Mouse (Mus musculus): ENCODE measurements around the gene Hscb.
A peak's percentile ranks its signal among the peaks of the same experiment; 100 is the strongest.

DNA sequence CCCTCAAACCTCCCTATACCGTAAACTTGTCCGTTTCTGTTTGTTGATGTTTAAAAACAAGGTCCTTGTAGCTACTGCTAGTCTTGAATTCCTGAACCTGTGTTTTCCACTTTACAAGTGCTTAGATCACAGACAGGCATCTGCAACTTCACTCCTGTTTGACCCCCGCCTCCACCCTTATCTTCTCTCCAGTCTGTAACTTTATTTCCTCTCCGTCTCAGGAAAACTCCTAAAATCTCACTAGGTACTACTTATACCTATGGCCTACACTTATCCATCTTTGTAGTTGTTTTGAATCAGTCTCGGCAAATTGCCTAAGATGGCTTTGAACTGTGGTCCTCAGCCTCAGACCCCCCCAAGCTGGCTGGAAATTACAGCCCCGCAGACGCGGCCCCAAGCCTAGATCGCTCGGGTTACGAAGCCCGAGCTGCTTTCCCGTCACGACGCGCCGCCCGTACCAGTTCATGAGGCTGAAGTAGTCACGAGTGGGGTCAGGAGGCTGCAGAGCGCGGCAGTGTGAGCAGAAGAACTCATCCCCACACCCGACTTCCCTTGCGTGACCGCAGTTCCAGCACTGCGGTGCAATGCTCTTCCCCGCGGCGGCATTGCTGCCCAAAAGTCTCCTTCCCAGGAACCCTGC, 419 bp downstream of the Hscb start:
- TF ChIP-seq TCF12 (IDR thresholded peaks at IDR 0.05; ENCODE audit: insufficient read depth, poor library complexity, severe bottlenecking) (no peak), CEBPB (IDR thresholded peaks at IDR 0.05; ENCODE audit: insufficient read depth, poor library complexity, severe bottlenecking) (no peak), POLR2AphosphoS2 (IDR thresholded peaks at IDR 0.05; ENCODE audit: insufficient read length, low read depth) (no peak), MAX (IDR thresholded peaks at IDR 0.05; ENCODE audit: low read depth) (no peak), MYOG (IDR thresholded peaks at IDR 0.05; ENCODE audit: control insufficient read depth in 1 of 3, insufficient read depth in 1 of 3, insufficient read length in 2 of 3, low read depth in 2 of 3) (no peak), POLR2A (IDR thresholded peaks at IDR 0.05; ENCODE audit: insufficient read length, low read depth) (no peak), USF1 (IDR thresholded peaks at IDR 0.05; ENCODE audit: low read depth) (no peak), MYOD1 (IDR thresholded peaks at IDR 0.05; ENCODE audit: control insufficient read depth in 1 of 3, insufficient read length in 2 of 3, low read depth in 2 of 3) (peak in 1 of 3 experiments; percentile 17), TCF3 (IDR thresholded peaks at IDR 0.05; ENCODE audit: insufficient read length, low read depth) (no peak), E2F4 (IDR thresholded peaks at IDR 0.05; ENCODE audit: insufficient read depth) (no peak), REST (IDR thresholded peaks at IDR 0.05; ENCODE audit: insufficient read depth, insufficient read length) (no peak)

All from myocyte (in vitro differentiated cells).